Mouse (Mus musculus) adrenal gland, postnatal 36 days (tissue): ENCODE measurements around the gene Tbc1d10c. TPM values are rescaled to one million over a fixed set of nuclear protein-coding genes. Genes with fewer than 3 reads are reported as not detected.
A peak's percentile ranks its signal among the peaks of the same experiment; 100 is the strongest.
"Not testable (repeated sequence)": the region's sequence is repeated elsewhere in the genome, so short reads cannot be mapped to it uniquely, and the experiment has no call there.

Experiments
- DNase-seq, 2 experiments: peaks; one replicate each; pipeline ENCODE4 v3.0.0; 2021; ENCODE audit warnings: mixed read lengths in 1 of 2
- microRNA-seq: library from miRNA; unstranded; fragments of <30 nt; microRNA quantifications from one replicate; pipeline ENCODE4 v1.2.0, GENCODE M21; 2021
- total RNA-seq, 2 experiments: library from RNA; stranded (reverse); gene quantifications; 2 replicates each; pipeline ENCODE4 v1.2.3; 2021

Gene Tbc1d10c
- total RNA-seq, 2 experiments from 2014 or later, result 0.70 to 1.0 TPM

GRCm38 (mm10) chr19:4145936-4146335 lies 45.1 kb downstream of the Tbc1d10c start:
- no peak for DNase-seq

DNA sequence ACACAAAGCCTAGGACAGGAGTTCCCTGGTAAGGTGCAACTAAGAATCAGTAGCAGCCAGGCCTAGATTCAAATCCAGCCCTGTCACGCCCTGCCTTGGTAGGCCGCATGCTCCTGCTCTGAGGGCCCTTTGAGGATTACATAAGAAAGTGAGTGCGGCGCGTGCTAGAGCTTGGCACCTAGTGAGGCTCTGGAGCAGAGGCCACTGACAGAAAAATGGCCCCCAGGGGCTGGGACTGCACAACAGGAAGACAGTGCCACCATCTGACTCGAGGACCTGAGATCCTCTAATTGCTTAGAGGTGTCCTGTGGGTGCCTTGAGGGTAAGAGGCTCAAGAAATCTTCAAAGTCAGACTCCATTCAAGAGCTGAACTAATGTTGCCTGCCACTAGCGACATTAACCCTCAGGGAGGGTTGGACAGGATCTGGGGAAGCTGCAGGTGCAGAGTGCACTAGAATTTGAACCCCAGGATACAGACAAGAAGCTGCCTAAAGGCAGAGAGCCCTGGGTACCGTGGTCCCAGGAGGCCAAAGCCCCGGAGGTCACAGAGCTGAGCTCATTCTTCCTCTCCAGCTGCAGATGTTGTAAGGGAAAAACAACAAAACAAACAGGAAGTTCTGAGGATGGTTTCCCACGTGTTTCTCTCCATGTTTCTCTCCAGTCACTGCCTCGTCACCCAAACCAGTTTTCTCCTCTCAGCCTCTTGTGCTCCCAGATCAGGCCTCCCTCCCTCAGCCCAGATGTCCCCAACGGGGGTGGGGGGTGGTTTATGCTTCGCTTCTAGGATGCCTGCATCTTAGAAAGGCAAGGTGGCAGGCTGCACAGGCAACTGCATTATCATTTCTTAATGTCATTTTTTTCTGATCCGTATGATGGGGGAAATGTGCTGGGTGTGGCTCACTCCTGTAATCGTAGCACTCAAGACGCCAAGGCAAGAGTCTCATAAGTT lies 46.3 kb downstream of the Tbc1d10c start:
- DNase-seq, result no peak

DNA sequence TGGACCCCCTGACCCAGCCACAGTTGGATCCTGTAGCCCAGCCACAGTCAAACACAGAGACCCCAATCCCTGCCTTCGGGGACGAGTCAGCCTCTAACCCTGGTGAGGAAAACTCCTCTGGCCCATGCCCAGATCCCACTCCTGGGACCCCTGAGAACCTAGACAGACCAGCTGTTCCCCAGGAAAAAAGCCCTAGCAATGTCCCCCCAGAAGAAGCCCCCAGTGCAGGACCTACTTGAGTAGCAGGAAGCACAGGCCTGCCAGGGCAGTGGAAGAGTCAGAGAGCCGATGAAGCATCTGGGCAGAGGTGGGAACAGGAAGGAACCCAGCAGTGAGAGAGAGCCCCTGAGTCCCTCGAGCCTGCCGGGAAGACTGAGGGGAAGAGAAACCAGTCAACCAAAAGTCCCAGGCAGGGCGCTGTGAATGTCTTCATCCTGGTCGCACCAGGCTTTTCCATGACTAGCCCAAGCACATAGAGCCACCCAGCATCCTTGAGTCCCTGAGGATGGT lies 47.3 kb downstream of the Tbc1d10c start, which contains the start of gene Cabp4:
Gene Cabp4, minus strand, starts transcription at position 275 of the 510 bp plus-strand sequence.
- DNase-seq, result no peak

- DNase-seq, result no peak
These were observed 48.5 kb downstream of the Tbc1d10c start for GRCm38 (mm10) chr19:4142416-4143173.

DNA sequence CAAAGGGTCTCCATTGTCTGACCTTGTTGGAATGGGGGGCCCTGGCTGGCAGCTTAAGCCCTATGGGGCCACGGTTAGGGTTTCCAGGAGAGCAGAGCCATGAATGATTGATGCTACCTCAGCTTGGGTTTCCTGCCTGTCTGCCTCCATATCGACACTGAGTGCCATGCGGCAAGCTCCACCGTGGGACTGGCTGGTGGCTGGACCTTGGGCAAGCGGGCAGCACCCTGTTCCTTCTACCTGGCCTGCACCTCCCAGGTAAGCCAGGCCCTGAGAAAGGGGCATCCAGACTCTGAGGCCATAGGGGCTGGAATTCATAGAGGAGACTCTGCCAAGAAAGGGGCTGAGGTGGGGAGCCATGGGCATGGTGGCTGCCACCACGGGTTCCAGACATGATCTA lies 50.9 kb downstream of the Tbc1d10c start:
- DNase-seq, result no peak

DNA sequence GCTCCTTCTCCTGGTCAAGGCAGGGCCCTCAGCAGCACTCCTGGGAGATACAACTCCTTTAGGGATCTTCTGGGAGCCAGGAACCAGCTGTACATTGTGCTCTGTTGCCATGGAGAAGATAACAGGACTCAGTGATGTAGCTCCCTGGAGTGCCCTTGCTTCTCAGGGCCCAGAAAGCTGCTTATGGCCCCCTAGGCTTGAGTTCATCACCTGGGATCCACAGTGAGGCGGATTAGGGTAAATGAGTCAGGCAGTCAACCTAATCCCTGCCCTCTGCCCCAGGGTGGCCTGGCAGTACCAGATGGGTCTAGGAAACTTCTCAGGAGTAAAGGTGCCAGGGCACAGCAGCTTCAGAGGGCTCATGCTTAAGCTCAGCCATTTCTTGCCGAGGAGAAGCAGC lies 51.6 kb downstream of the Tbc1d10c start, which contains the start of gene Gpr152:
Gene Gpr152, plus strand, starts transcription at position 342 of the 400 bp plus-strand sequence.
- no peak for DNase-seq

DNA sequence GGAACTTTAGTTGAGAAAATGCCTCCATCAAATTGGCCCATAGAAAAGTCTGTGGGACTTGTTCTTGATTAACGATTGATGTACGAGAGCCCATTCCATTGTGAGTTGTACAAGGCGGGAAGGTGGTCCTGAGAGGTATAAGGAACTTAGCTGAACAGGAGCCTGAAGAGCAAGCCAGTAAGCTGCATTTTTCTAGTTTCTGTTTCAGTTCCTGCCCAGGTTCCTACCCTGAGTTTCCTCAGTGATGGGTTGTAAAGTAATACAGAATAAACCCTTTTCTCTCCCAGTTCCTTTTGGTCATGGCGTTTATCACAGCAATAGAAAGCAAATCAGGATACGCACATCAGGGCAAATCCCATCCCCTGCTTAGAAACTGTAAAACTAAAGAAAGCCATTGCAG lies 53.2 kb downstream of the Tbc1d10c start:
- no peak for DNase-seq

DNA sequence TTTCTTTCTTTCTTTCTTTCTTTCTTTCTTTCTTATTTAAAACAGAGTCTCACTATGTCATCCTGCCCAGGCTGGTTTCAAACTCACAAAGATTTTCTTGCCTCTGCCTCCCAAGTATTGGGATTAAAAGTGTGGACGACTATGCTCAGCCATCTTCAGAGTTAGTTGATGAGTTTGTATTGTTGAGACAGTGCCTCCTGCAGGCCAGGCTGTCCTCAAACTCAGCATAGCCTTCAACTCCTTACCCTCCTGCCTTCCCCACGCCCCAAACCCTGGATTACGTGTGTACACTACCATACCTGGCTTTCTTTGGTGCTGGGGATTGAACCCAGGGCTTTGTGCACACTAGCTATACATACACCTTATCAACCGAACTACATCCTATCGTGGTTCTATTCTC lies 54.6 kb downstream of the Tbc1d10c start:
- no peak for DNase-seq

DNA sequence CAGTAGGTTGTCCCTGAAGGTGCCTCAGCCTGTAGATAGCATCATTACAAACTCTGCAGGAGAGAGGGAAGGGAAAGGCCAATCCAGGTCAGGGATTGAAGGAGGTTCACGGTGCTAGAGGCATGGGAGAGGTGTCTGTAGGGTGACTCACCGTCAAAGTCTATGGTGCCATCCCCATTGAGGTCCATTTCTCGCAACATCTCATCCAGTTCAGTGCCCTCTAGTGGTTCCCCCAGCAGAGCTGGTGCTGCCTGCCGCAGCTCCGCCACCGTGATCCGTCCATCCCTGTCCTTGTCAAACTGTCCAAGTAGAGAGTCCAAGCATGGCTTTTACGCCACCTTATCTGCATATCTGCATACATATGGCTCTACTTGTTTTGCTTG lies 55.1 kb downstream of the Tbc1d10c start:
- DNase-seq, result peak in 1 of 2 experiments; percentile 38

GRCm38 (mm10) chr19:4135229-4135962 lies 55.7 kb downstream of the Tbc1d10c start:
- not testable (repeated sequence) for DNase-seq

- DNase-seq, result no peak
These were observed 56.7 kb downstream of the Tbc1d10c start for GRCm38 (mm10) chr19:4134354-4134753.

Small RNA genes lying within 50 kb of the gene (microRNA-seq; reads per million reads assigned to microRNA genes)
- gene Gm26115, result not detected

Other genes with a start within 250 kb of the Tbc1d10c start
- 1 to 10 TPM in 1 of 2 experiments, under 1 TPM in 1; 0.20 to 1.1 TPM for gene Aldh3b3, start 232.6 kb downstream of the Tbc1d10c start, total RNA-seq
- 10 to 100 TPM in 1 of 2 experiments, 1 to 10 TPM in 1; 4.6 to 13.8 TPM for gene Aldh3b2, start 219.0 kb downstream of the Tbc1d10c start, total RNA-seq
- 10 to 100 TPM; 18.2 to 20.1 TPM for gene Acy3, start 204.7 kb downstream of the Tbc1d10c start, total RNA-seq
- not detected for gene Tbx10, start 198.5 kb downstream of the Tbc1d10c start, total RNA-seq
- 10 to 100 TPM; 20.4 to 30.8 TPM for gene Nudt8, start 190.7 kb downstream of the Tbc1d10c start, total RNA-seq
- under 1 TPM; 0.72 to 0.96 TPM for gene Gm49405, start 190.7 kb downstream of the Tbc1d10c start, total RNA-seq
- gene Doc2g, start 188.0 kb downstream of the Tbc1d10c start, total RNA-seq, result 1 to 10 TPM; 1.1 to 1.9 TPM
- gene Ndufv1, start 178.5 kb downstream of the Tbc1d10c start, total RNA-seq, result 100 to 1,000 TPM; 355 to 381 TPM
- 100 to 1,000 TPM; 354 to 397 TPM for gene Gstp1, start 153.3 kb downstream of the Tbc1d10c start, total RNA-seq
- gene Gstp2, start 145.3 kb downstream of the Tbc1d10c start, total RNA-seq, result 10 to 100 TPM; 56.1 to 59.7 TPM
- under 1 TPM; 0.63 to 0.99 TPM for gene Gstp3, start 131.7 kb downstream of the Tbc1d10c start, total RNA-seq
- not detected for gene Cabp2, start 109.7 kb downstream of the Tbc1d10c start, total RNA-seq
- 100 to 1,000 TPM; 109 to 132 TPM for gene Cdk2ap2, start 94.1 kb downstream of the Tbc1d10c start, total RNA-seq
- 100 to 1,000 TPM in 1 of 2 experiments, 10 to 100 TPM in 1; 59.7 to 158 TPM for gene Pitpnm1, start 91.3 kb downstream of the Tbc1d10c start, total RNA-seq
- 100 to 1,000 TPM; 104 to 124 TPM for gene Aip, start 65.4 kb downstream of the Tbc1d10c start, total RNA-seq
- under 1 TPM in 1 of 2 experiments, not detected in 1; 0.10 TPM for gene Gpr152, start 51.5 kb downstream of the Tbc1d10c start, total RNA-seq
- under 1 TPM; 0.30 to 0.40 TPM for gene Cabp4, start 47.3 kb downstream of the Tbc1d10c start, total RNA-seq
- 100 to 1,000 TPM; 171 to 195 TPM for gene Coro1b, start 42.7 kb downstream of the Tbc1d10c start, total RNA-seq
- gene Ptprcap, start 37.7 kb downstream of the Tbc1d10c start, total RNA-seq, result 1 to 10 TPM; 1.4 to 3.1 TPM
- gene Rps6kb2, start 27.9 kb downstream of the Tbc1d10c start, total RNA-seq, result 10 to 100 TPM; 27.6 to 37.5 TPM
- gene Carns1, start 15.8 kb downstream of the Tbc1d10c start, total RNA-seq, result 1 to 10 TPM; 2.0 to 2.8 TPM
- 100 to 1,000 TPM; 403 to 410 TPM for gene Ppp1ca, start 781 bp upstream of the Tbc1d10c start, total RNA-seq
- gene Rad9a, start 10.4 kb upstream of the Tbc1d10c start, total RNA-seq, result 1 to 10 TPM; 7.6 TPM
- 10 to 100 TPM in 1 of 2 experiments, 1 to 10 TPM in 1; 6.3 to 17.4 TPM for gene Clcf1, start 23.0 kb upstream of the Tbc1d10c start, total RNA-seq
- not detected for gene AC109138.7, start 23.1 kb upstream of the Tbc1d10c start, total RNA-seq
- 10 to 100 TPM; 50.2 to 54.4 TPM for gene Pold4, start 40.6 kb upstream of the Tbc1d10c start, total RNA-seq
- gene Ssh3, start 77.9 kb upstream of the Tbc1d10c start, total RNA-seq, result 10 to 100 TPM; 28.1 to 30.1 TPM
- 1 to 10 TPM; 2.4 to 2.8 TPM for gene Ankrd13d, start 91.9 kb upstream of the Tbc1d10c start, total RNA-seq
- 10 to 100 TPM; 48.1 to 53.1 TPM for gene Grk2, start 114.9 kb upstream of the Tbc1d10c start, total RNA-seq
- gene Kdm2a, start 207.0 kb upstream of the Tbc1d10c start, total RNA-seq, result 100 to 1,000 TPM in 1 of 2 experiments, 10 to 100 TPM in 1; 86.7 to 107 TPM
- 10 to 100 TPM; 25.8 to 26.8 TPM for gene Rhod, start 248.1 kb upstream of the Tbc1d10c start, total RNA-seq